In the genomic region with DNA sequence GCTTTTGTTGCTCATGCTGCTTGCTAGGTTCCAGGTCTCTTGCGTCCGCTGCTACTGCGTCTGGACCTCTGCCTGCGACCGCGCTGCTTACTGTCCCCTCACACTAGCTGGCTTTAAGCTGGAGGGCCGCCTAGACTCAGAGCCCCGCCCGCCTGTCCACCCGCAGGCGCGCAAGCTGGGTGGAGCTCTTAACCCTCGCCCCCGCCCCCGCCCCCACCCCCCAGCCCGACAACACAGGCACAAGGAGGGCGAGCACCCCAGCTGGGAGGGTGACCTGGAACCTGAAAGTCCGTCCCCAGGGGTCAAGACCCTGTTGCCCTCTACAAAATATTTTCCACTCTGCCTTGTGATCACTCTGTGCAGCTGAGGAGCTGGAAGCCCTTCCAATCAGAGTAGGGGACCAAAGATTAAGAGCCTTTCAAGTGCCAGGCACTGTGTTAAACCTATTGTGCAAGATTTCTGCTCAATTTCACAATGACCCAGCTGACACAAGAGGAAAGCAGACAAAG, we compare ENCODE assay signal across 7 mouse cellular contexts. TPM values are rescaled to one million over a fixed set of nuclear protein-coding genes. Genes with fewer than 3 reads are reported as not detected.
A peak's percentile ranks its signal among the peaks of the same experiment; 100 is the strongest.
DNase-seq lines count a peak whose midpoint lies in the region; ATAC-seq and TF ChIP-seq lines count a peak whose summit lies in the region.

A gene (minus strand): TSS at position 106 of the 509 bp plus-strand sequence.

- no peaks in the 10 kb centered on the region for H3K36me3 ChIP-seq in intestine, embryonic 15.5 days
- H3K36me3 ChIP-seq in limb, embryonic 14.5 days (ENCODE audit: control insufficient read depth, insufficient read depth, low read length) = no peaks in the 10 kb centered on the region
- H3K36me3 ChIP-seq in midbrain, embryonic 15.5 days (replicated peaks) = no peaks in the 10 kb centered on the region

- ATAC-seq in common myeloid progenitor, adult 5-6 weeks (replicated peaks; ENCODE audit: low read depth, poor library complexity, severe bottlenecking) = 0 out of 2 replicates have a peak, but pooled peaks have one; percentile 15
- peak; percentile 92 for ATAC-seq in intestine, embryonic 15.5 days
- ATAC-seq in limb, embryonic 14.5 days (ENCODE audit: low FRiP score, low read depth) = no peak
- peak; percentile 73 for ATAC-seq in midbrain, embryonic 15.5 days (replicated peaks)

- H3K4me3 ChIP-seq in intestine, embryonic 15.5 days (replicated peaks) = peak within 1 kb of the TSS; percentile 24
- H3K4me3 ChIP-seq in limb, embryonic 14.5 days (replicated peaks; ENCODE audit: low read length) = peak within 1 kb of the TSS; percentile 26
- H3K4me3 ChIP-seq in midbrain, embryonic 15.5 days = peak within 1 kb of the TSS; percentile 32

- peak within 1 kb of the TSS; percentile 52 for H3K4me2 ChIP-seq in intestine, embryonic 15.5 days (replicated peaks)
- peak within 1 kb of the TSS; percentile 42 for H3K4me2 ChIP-seq in limb, embryonic 14.5 days (replicated peaks; ENCODE audit: low read depth, low read length, severe bottlenecking)
- peak within 1 kb of the TSS; percentile 52 for H3K4me2 ChIP-seq in midbrain, embryonic 15.5 days

- TF ChIP-seq POLR2A in limb, embryonic 14.5 days (IDR thresholded peaks at IDR 0.05; ENCODE audit: borderline replicate concordance, extremely low read depth, insufficient read depth, insufficient read length) = no peak

- H3K27ac ChIP-seq in intestine, embryonic 15.5 days = no peak within 1 kb of the TSS
- H3K27ac ChIP-seq in limb, embryonic 14.5 days (replicated peaks; ENCODE audit: low read depth, low read length) = no peak within 1 kb of the TSS
- no peak within 1 kb of the TSS for H3K27ac ChIP-seq in midbrain, embryonic 15.5 days

- no peaks in the 10 kb centered on the region for H3K27me3 ChIP-seq in intestine, embryonic 15.5 days (replicated peaks)
- H3K27me3 ChIP-seq in limb, embryonic 14.5 days (ENCODE audit: control insufficient read depth, insufficient read depth, low read length) = no peaks in the 10 kb centered on the region
- H3K27me3 ChIP-seq in midbrain, embryonic 15.5 days (replicated peaks) = no peaks in the 10 kb centered on the region

- H3K9ac ChIP-seq in intestine, embryonic 15.5 days = no peak within 1 kb of the TSS
- peak within 1 kb of the TSS; percentile 44 for H3K9ac ChIP-seq in limb, embryonic 14.5 days (ENCODE audit: low read depth, low read length, severe bottlenecking)
- H3K9ac ChIP-seq in midbrain, embryonic 15.5 days = no peak within 1 kb of the TSS

- DNase-seq in adrenal gland, adult (ENCODE audit: inconsistent age in 2 of 2, low spot score in 1 of 2) = peak; percentile 33 to 71
- DNase-seq in gonadal fat pad, adult 2 months (ENCODE audit: low read depth) = peak; percentile 14
- DNase-seq in limb, embryonic 14.5 days (ENCODE audit: low spot score) = no peak
- DNase-seq in thymus, postnatal 25 days = no peak

- H3K9me3 ChIP-seq in intestine, embryonic 15.5 days = no peaks in the 10 kb centered on the region
- no peaks in the 10 kb centered on the region for H3K9me3 ChIP-seq in limb, embryonic 14.5 days (ENCODE audit: control insufficient read depth, low read length)
- no peaks in the 10 kb centered on the region for H3K9me3 ChIP-seq in midbrain, embryonic 15.5 days

- WGBS in intestine, embryonic 15.5 days = 20% methylated on average over 18 of the region's 18 CpGs
- WGBS in limb, embryonic 14.5 days = 23% methylated on average over 18 of the region's 18 CpGs
- 26% methylated on average over 18 of the region's 18 CpGs for WGBS in midbrain, embryonic 15.5 days

- H3K4me1 ChIP-seq in intestine, embryonic 15.5 days (replicated peaks) = no peaks in the 10 kb centered on the region
- no peaks in the 10 kb centered on the region for H3K4me1 ChIP-seq in limb, embryonic 14.5 days (ENCODE audit: control insufficient read depth, insufficient read depth, low read length)
- no peaks in the 10 kb centered on the region for H3K4me1 ChIP-seq in midbrain, embryonic 15.5 days

RNA-seq across cellular contexts. Expression of the gene that starts here (rescaled TPM):
- 0.09 TPM in 1 of 2 replicates, not detected in the other for total RNA-seq in common myeloid progenitor, adult 5-6 weeks (2017)
- 19.5 and 26.7 TPM in 2 replicates for polyA plus RNA-seq in gonadal fat pad, adult 2 months (2012; rRNA removed)
- 99.4 and 117 TPM in 2 replicates for polyA plus RNA-seq in intestine, embryonic 15.5 days (2015; fragmentation: Nextera tagmentation; extraction: Ambion mirVana)
- polyA plus RNA-seq in limb, embryonic 14.5 days (2012; rRNA removed) = 6.9 and 7.9 TPM in 2 replicates
- polyA plus RNA-seq in limb, embryonic 14.5 days (2014; fragmentation: Nextera tagmentation; extraction: Ambion mirVana) = 12.0 and 13.5 TPM in 2 replicates
- polyA plus RNA-seq in midbrain, embryonic 15.5 days (2015; fragmentation: Nextera tagmentation; extraction: Ambion mirVana) = 3.6 and 4.1 TPM in 2 replicates

Comparison
In these comparisons a context has a peak if more than half of its experiments do, and no peak if none do; other contexts are left out.
1. Peak in ATAC-seq in common myeloid progenitor, adult 5-6 weeks; RNA of the gene not detected or under 1 TPM.
2. DNase-seq: peak in adrenal gland, adult (2 of 2) and gonadal fat pad, adult 2 months (single experiment); none in limb, embryonic 14.5 days (single experiment) and thymus, postnatal 25 days (single experiment).
3. Peak in every context shown above with its lines, with median percentiles within 50 percentile points of each other: H3K4me2 ChIP-seq and H3K4me3 ChIP-seq.